Comparison of ENCODE assay signal across 34 mouse cellular contexts in genomic region chr2:146147306-146147705, GRCm38 (mm10).
"Had no signal": no experiment of that assay in that cellular context is flagged by ENCODE, and none has a peak within 500 bp of the region (broad histone marks: within the 10 kb centered on the region; RNA-seq: fewer than 3 reads in every experiment).

No protein-coding gene starts in this region.

- H3K36me3 ChIP-seq: heart, embryonic 12.5 days; heart, embryonic 13.5 days; heart, embryonic 15.5 days; hindbrain, embryonic 10.5 days; hindbrain, embryonic 12.5 days; hindbrain, embryonic 13.5 days; hindbrain, embryonic 15.5 days; intestine, embryonic 15.5 days; kidney, embryonic 15.5 days had no signal

- ATAC-seq: hindbrain, embryonic 16.5 days; hindbrain, postnatal 0 days; inflammation-experienced regulatory T-cells, adult 6 months; intestine, embryonic 15.5 days; intestine, embryonic 16.5 days; intestine, postnatal 0 days had no signal

- DNase-seq: heart, postnatal 14 days; heart, postnatal 36 days; heart, postnatal 4 days; kidney, adult 11 months; kidney, adult 18-20 months; kidney, adult 2 months; kidney, adult 8-10 months; kidney, adult 9 months; kidney, postnatal 10 days; kidney, postnatal 14 days; kidney, postnatal 25 days; kidney, postnatal 36 days; kidney, postnatal 4 days; layer of hippocampus, adult 9-11 months; layer of hippocampus, postnatal 36 days had no signal

- H3K4me2 ChIP-seq: heart, embryonic 11.5 days; heart, embryonic 12.5 days; heart, embryonic 13.5 days; heart, embryonic 15.5 days; hindbrain, embryonic 12.5 days; hindbrain, embryonic 13.5 days; hindbrain, embryonic 14.5 days; hindbrain, embryonic 15.5 days; intestine, embryonic 15.5 days; kidney, embryonic 15.5 days had no signal

- H3K9me3 ChIP-seq: heart, embryonic 12.5 days; heart, embryonic 13.5 days; heart, embryonic 15.5 days; hindbrain, embryonic 10.5 days; hindbrain, embryonic 13.5 days; hindbrain, embryonic 15.5 days; intestine, embryonic 15.5 days; kidney, embryonic 15.5 days had no signal

- H3K27me3 ChIP-seq: heart, embryonic 12.5 days; heart, embryonic 13.5 days; heart, embryonic 15.5 days; hindbrain, embryonic 12.5 days; hindbrain, embryonic 13.5 days; hindbrain, embryonic 15.5 days; intestine, embryonic 15.5 days; kidney, embryonic 15.5 days had no signal

- H3K4me1 ChIP-seq: heart, embryonic 12.5 days; heart, embryonic 13.5 days; heart, embryonic 15.5 days; hindbrain, embryonic 10.5 days; hindbrain, embryonic 12.5 days; hindbrain, embryonic 13.5 days; hindbrain, embryonic 15.5 days; intestine, embryonic 15.5 days; kidney, embryonic 15.5 days had no signal

- H3K27ac ChIP-seq: heart, embryonic 13.5 days; heart, embryonic 15.5 days; hindbrain, embryonic 10.5 days; hindbrain, embryonic 12.5 days; hindbrain, embryonic 13.5 days; hindbrain, embryonic 14.5 days; hindbrain, embryonic 15.5 days; hindbrain, postnatal 0 days; intestine, embryonic 15.5 days; kidney, embryonic 15.5 days; kidney, postnatal 0 days; layer of hippocampus, adult 2 months; left cerebral cortex, adult 2 months had no signal

- H3K4me3 ChIP-seq: heart, embryonic 12.5 days; heart, embryonic 13.5 days; heart, embryonic 15.5 days; hindbrain, embryonic 10.5 days; hindbrain, embryonic 12.5 days; hindbrain, embryonic 13.5 days; hindbrain, embryonic 15.5 days; intestine, embryonic 15.5 days; kidney, embryonic 15.5 days; layer of hippocampus, adult 2 months; left cerebral cortex, adult 2 months had no signal

- H3K9ac ChIP-seq: heart, embryonic 12.5 days; heart, embryonic 13.5 days; heart, embryonic 15.5 days; hindbrain, embryonic 12.5 days; hindbrain, embryonic 13.5 days; hindbrain, embryonic 14.5 days; hindbrain, embryonic 15.5 days; intestine, embryonic 15.5 days; kidney, embryonic 15.5 days had no signal
